Mouse (Mus musculus): ENCODE data around the gene Nr1d2. TPM values are rescaled to one million over a fixed set of nuclear protein-coding genes. Genes with fewer than 3 reads are reported as not detected.
"Not testable (repeated sequence)": the region's sequence is repeated elsewhere in the genome, so short reads cannot be mapped to it uniquely, and the experiment has no call there.

Nr1d2 gene
- total and polyA plus RNA-seq, 3 experiments: 4.5 to 8.4 (median 6.8) TPM

DNA sequence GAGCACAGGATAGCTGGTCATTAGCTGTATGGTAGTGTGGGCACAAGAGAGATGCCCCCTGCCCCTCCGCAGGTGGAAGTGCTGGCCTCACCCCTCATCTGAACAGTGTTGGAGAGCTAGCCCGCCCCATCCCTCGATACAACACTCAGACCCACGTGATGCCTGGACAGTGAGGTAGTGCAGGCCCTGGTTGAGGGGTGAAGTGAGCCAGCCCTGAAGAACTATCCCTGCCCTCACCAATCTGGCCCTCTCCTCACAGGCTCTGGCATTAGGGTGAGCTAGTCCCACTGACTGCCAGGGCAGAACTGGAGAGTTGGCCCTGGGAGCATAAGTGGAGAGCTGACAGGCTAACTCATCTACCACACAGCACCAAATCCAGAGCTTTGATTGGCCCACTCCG, 37.5 kb downstream of the Nr1d2 start:
- Histone ChIP-seq H3K9ac (ENCODE audit: insufficient read depth, low read depth) (no peak overlapping the region), H3K27me3 (replicated peaks) (no peaks in the 10 kb centered on the region), H3K4me1 (ENCODE audit: control insufficient read depth in 1 of 2, insufficient read depth in 2 of 2) (no peaks in the 10 kb centered on the region), H3K4me3 (replicated peaks in 1 of 3; ENCODE audit: low read depth in 2 of 3, low read length in 2 of 3, poor library complexity in 1 of 3) (no peak overlapping the region), H3K79me2 (replicated peaks; ENCODE audit: control insufficient read depth, extremely low read depth, insufficient read depth, poor library complexity, severe bottlenecking) (no peaks in the 10 kb centered on the region), H3K36me3 (replicated peaks in 1 of 2; ENCODE audit: control insufficient read depth in 1 of 2, insufficient read depth in 1 of 2, low read length in 1 of 2) (no peaks in the 10 kb centered on the region), H3K27ac (ENCODE audit: insufficient read depth, low read depth) (no peak overlapping the region), H3K4me2 (ENCODE audit: insufficient read depth, low read depth, poor library complexity, severe bottlenecking) (no peak overlapping the region), H3K9me3 (replicated peaks; ENCODE audit: low read length) (no peaks in the 10 kb centered on the region)
- in situ Hi-C loops (cut with MboI; ENCODE audit: low pct_ligation_motif_present, low pct_unique_long_range_greater_than_20kb, low sequenced_read_pairs) (no loop called here), dilution Hi-C loops (cut with MboI; ENCODE audit: extremely low pct_ligation_motif_present, extremely low pct_unique_long_range_greater_than_20kb, low sequenced_read_pairs) (no loop called here)
- DNase-seq (ENCODE audit: extremely low read depth): no peak
- no peak for TF ChIP-seq USF1 (IDR thresholded peaks at IDR 0.05; ENCODE audit: low read depth, low read length)
- TF ChIP-seq MAFK (IDR thresholded peaks at IDR 0.05; ENCODE audit: insufficient replicate concordance, low read length): no peak
- TF ChIP-seq ELF1 (IDR thresholded peaks at IDR 0.05; ENCODE audit: low read depth, low read length): no peak
- no peak for TF ChIP-seq MXI1 (IDR thresholded peaks at IDR 0.05; ENCODE audit: low read depth, low read length)
- no peak for TF ChIP-seq MAZ (IDR thresholded peaks at IDR 0.05; ENCODE audit: low read depth, low read length)
- no peak for TF ChIP-seq IRF4 (IDR thresholded peaks at IDR 0.05; ENCODE audit: low read depth, low read length)
- no peak for TF ChIP-seq BHLHE40 (IDR thresholded peaks at IDR 0.05; ENCODE audit: low read depth, low read length)
- TF ChIP-seq TCF12 (IDR thresholded peaks at IDR 0.05; ENCODE audit: low read depth, low read length): no peak

DNA sequence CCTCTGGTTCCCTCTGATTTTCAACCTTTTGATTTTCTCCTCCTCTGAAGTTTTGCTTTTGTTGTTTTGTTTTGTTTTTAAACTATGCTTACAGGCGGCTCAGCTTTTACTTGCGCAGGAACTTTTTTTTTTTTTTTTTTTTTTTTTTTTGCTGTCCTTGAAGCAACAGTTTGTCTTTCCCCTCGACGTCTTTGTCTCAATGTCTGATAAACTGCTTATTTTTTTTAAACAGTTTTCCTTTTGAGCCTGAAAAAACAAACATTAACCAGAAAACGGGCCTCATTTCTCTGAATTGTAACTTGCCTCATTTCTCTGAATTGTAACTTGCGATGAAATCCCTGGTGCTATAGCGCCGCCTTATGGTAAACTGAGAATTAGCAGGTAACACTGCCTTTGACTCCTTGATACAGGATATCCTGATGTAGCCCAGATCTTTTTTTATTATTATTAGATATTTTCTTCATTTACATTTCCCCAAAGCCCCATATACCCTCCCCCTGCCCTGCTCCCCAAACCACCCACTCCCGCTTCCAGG, 52.0 kb downstream of the Nr1d2 start:
- Histone ChIP-seq H3K9ac (ENCODE audit: insufficient read depth, low read depth) (no peak overlapping the region), H3K79me2 (replicated peaks; ENCODE audit: control insufficient read depth, extremely low read depth, insufficient read depth, poor library complexity, severe bottlenecking) (no peaks in the 10 kb centered on the region), H3K27ac (ENCODE audit: insufficient read depth, low read depth) (no peak overlapping the region), H3K36me3 (replicated peaks in 1 of 2; ENCODE audit: control insufficient read depth in 1 of 2, insufficient read depth in 1 of 2, low read length in 1 of 2) (no peaks in the 10 kb centered on the region), H3K4me2 (ENCODE audit: insufficient read depth, low read depth, poor library complexity, severe bottlenecking) (no peak overlapping the region), H3K9me3 (replicated peaks; ENCODE audit: low read length) (no peaks in the 10 kb centered on the region), H3K4me3 (replicated peaks in 1 of 3; ENCODE audit: low read depth in 2 of 3, low read length in 2 of 3, poor library complexity in 1 of 3) (no peak overlapping the region), H3K4me1 (ENCODE audit: control insufficient read depth in 1 of 2, insufficient read depth in 2 of 2) (no peaks in the 10 kb centered on the region), H3K27me3 (replicated peaks) (no peaks in the 10 kb centered on the region)
- DNase-seq (ENCODE audit: extremely low read depth): peak; percentile 60
- in situ Hi-C loops (cut with MboI; ENCODE audit: low pct_ligation_motif_present, low pct_unique_long_range_greater_than_20kb, low sequenced_read_pairs) (loop anchor here (25.0 kb wide), 1 partner anchor 525 kb away; the partner anchor contains the start of gene Thrb), dilution Hi-C loops (cut with MboI; ENCODE audit: extremely low pct_ligation_motif_present, extremely low pct_unique_long_range_greater_than_20kb, low sequenced_read_pairs) (no loop called here)
- no peak for TF ChIP-seq ETS1 (conservative IDR thresholded peaks at IDR 0.05; ENCODE audit: low read depth, low read length)
- TF ChIP-seq SMC3 (IDR thresholded peaks at IDR 0.05; ENCODE audit: low read depth, low read length): peak; percentile 62
- TF ChIP-seq CTCF (conservative IDR thresholded peaks at IDR 0.05 in 1 of 2, IDR thresholded peaks at IDR 0.05 in 1 of 2; ENCODE audit: low read depth in 2 of 2, low read length in 2 of 2): peak; percentile 87
- TF ChIP-seq POLR2AphosphoS2 (IDR thresholded peaks at IDR 0.05; ENCODE audit: low read depth, low read length): no peak
- no peak for TF ChIP-seq USF1 (IDR thresholded peaks at IDR 0.05; ENCODE audit: low read depth, low read length)
- TF ChIP-seq MAFK (IDR thresholded peaks at IDR 0.05; ENCODE audit: insufficient replicate concordance, low read length): no peak
- TF ChIP-seq MAZ (IDR thresholded peaks at IDR 0.05; ENCODE audit: low read depth, low read length): no peak
- TF ChIP-seq USF2 (conservative IDR thresholded peaks at IDR 0.05; ENCODE audit: low read depth, low read length): no peak
- 0 out of 2 replicates have a peak, but pooled peaks have one; percentile 6 for TF ChIP-seq ZC3H11A (IDR thresholded peaks at IDR 0.05; ENCODE audit: low read depth, low read length)
- peak; percentile 76 for TF ChIP-seq ZNF384 (IDR thresholded peaks at IDR 0.05; ENCODE audit: low read depth, low read length)
- peak; percentile 88 for TF ChIP-seq RAD21 (IDR thresholded peaks at IDR 0.05; ENCODE audit: low read depth, low read length)
- no peak for TF ChIP-seq MAX (IDR thresholded peaks at IDR 0.05; ENCODE audit: low read length)

DNA sequence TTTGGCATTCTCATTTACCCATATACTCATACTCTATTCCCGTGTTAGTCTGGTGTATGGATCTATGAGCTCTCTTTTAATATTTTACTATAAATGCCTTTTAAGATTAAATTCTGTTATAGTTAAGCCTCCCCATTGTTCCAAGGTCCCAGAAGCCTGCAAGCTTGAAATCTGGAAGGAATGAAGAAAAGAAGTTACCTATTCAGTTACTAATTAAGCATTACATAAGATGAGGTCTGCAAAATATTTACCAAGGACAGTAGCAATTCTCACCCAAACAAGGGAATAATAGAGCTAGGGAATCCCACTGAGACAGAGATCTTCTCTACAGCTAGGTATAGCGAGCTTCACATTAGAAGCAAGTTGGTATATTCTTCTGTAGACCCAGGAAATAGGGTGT, 61.4 kb downstream of the Nr1d2 start:
- H3K9ac ChIP-seq (ENCODE audit: insufficient read depth, low read depth); dilution Hi-C loops (cut with MboI; ENCODE audit: extremely low pct_ligation_motif_present, extremely low pct_unique_long_range_greater_than_20kb, low sequenced_read_pairs); H3K36me3 ChIP-seq (replicated peaks in 1 of 2; ENCODE audit: control insufficient read depth in 1 of 2, insufficient read depth in 1 of 2, low read length in 1 of 2); H3K4me1 ChIP-seq (ENCODE audit: control insufficient read depth in 1 of 2, insufficient read depth in 2 of 2); H3K4me2 ChIP-seq (ENCODE audit: insufficient read depth, low read depth, poor library complexity, severe bottlenecking); H3K27ac ChIP-seq (ENCODE audit: insufficient read depth, low read depth); H3K27me3 ChIP-seq (replicated peaks); H3K9me3 ChIP-seq (replicated peaks; ENCODE audit: low read length); H3K79me2 ChIP-seq (replicated peaks; ENCODE audit: control insufficient read depth, extremely low read depth, insufficient read depth, poor library complexity, severe bottlenecking); H3K4me3 ChIP-seq (replicated peaks in 1 of 3; ENCODE audit: low read depth in 2 of 3, low read length in 2 of 3, poor library complexity in 1 of 3); DNase-seq (ENCODE audit: extremely low read depth): not testable (repeated sequence)
- in situ Hi-C loops (cut with MboI; ENCODE audit: low pct_ligation_motif_present, low pct_unique_long_range_greater_than_20kb, low sequenced_read_pairs): loop anchor here (5.0 to 25.0 kb wide), 2 partner anchors 515 to 770 kb away; partner anchors contain the start of gene Thrb

Data from CH12.LX (cell line).